In genomic region chr15:102797020-102797618, GRCm38 (mm10) we compare ENCODE assay signal across 16 mouse cellular contexts.
A peak's percentile ranks its signal among the peaks of the same experiment; 100 is the strongest.
DNase-seq lines count a peak whose midpoint lies in the region; ATAC-seq and TF ChIP-seq lines count a peak whose summit lies in the region.
"Had no signal": no experiment of that assay in that cellular context is flagged by ENCODE, and none has a peak within 500 bp of the region (broad histone marks: within the 10 kb centered on the region; RNA-seq: fewer than 3 reads in every experiment).

No protein-coding gene starts in this region.

- no peaks in the 10 kb centered on the region for H3K36me3 ChIP-seq in hindbrain, embryonic 15.5 days
- no peaks in the 10 kb centered on the region for H3K36me3 ChIP-seq in hindbrain, embryonic 10.5 days
- H3K36me3 ChIP-seq: embryonic facial prominence, embryonic 15.5 days; heart, embryonic 12.5 days; intestine, embryonic 15.5 days; limb, embryonic 13.5 days had no signal

- H3K9me3 ChIP-seq in hindbrain, embryonic 15.5 days, result no peaks in the 10 kb centered on the region
- H3K9me3 ChIP-seq in hindbrain, embryonic 10.5 days, result no peaks in the 10 kb centered on the region
- H3K9me3 ChIP-seq: embryonic facial prominence, embryonic 15.5 days; heart, embryonic 12.5 days; intestine, embryonic 15.5 days; limb, embryonic 13.5 days had no signal

- peak overlapping the region; percentile 75 for H3K27ac ChIP-seq in hindbrain, embryonic 15.5 days (replicated peaks)
- H3K27ac ChIP-seq in hindbrain, embryonic 10.5 days, result no peak overlapping the region
- H3K27ac ChIP-seq in cortical plate, adult 2 months (ENCODE audit: insufficient read depth, low read length), result peak overlapping the region; percentile 74
- H3K27ac ChIP-seq: embryonic facial prominence, embryonic 15.5 days; intestine, embryonic 15.5 days; limb, embryonic 13.5 days had no signal

- no peak overlapping the region for H3K9ac ChIP-seq in hindbrain, embryonic 15.5 days
- H3K9ac ChIP-seq: embryonic facial prominence, embryonic 15.5 days; heart, embryonic 12.5 days; intestine, embryonic 15.5 days; limb, embryonic 13.5 days; lung, embryonic 14.5 days had no signal

- TF ChIP-seq CTCF in cortical plate, adult 2 months (IDR thresholded peaks at IDR 0.05; ENCODE audit: extremely low read depth, insufficient read depth, low read length), result no peak

- H3K4me2 ChIP-seq in hindbrain, embryonic 15.5 days, result peak overlapping the region; percentile 27
- H3K4me2 ChIP-seq: embryonic facial prominence, embryonic 15.5 days; heart, embryonic 12.5 days; intestine, embryonic 15.5 days; limb, embryonic 13.5 days; lung, embryonic 14.5 days had no signal

- no peak overlapping the region for H3K4me3 ChIP-seq in hindbrain, embryonic 15.5 days
- H3K4me3 ChIP-seq in hindbrain, embryonic 10.5 days, result no peak overlapping the region
- H3K4me3 ChIP-seq in cortical plate, adult 2 months (ENCODE audit: insufficient read depth, low read length), result peak overlapping the region; percentile 41
- H3K4me3 ChIP-seq: embryonic facial prominence, embryonic 15.5 days; heart, embryonic 12.5 days; intestine, embryonic 15.5 days; limb, embryonic 13.5 days had no signal

- H3K27me3 ChIP-seq in hindbrain, embryonic 15.5 days, result no peaks in the 10 kb centered on the region
- peaks cover 14% of the 10 kb centered on the region; the same call in 1 of the 2 replicates for H3K27me3 ChIP-seq in hindbrain, embryonic 10.5 days (ENCODE audit: insufficient read depth, poor library complexity, severe bottlenecking)
- H3K27me3 ChIP-seq: intestine, embryonic 15.5 days; limb, embryonic 13.5 days had no signal

- H3K4me1 ChIP-seq in hindbrain, embryonic 15.5 days (replicated peaks), result peaks cover 21% of the 10 kb centered on the region
- H3K4me1 ChIP-seq in hindbrain, embryonic 10.5 days (replicated peaks), result no peaks in the 10 kb centered on the region
- peaks cover 7% of the 10 kb centered on the region for H3K4me1 ChIP-seq in cortical plate, adult 2 months (ENCODE audit: control insufficient read depth, insufficient read depth, low read length)
- H3K4me1 ChIP-seq: embryonic facial prominence, embryonic 15.5 days; heart, embryonic 12.5 days; intestine, embryonic 15.5 days; limb, embryonic 13.5 days had no signal

- TF ChIP-seq POLR2A in cortical plate, adult 2 months (IDR thresholded peaks at IDR 0.05; ENCODE audit: extremely low read depth, insufficient read depth, low read length), result 0 out of 2 replicates have a peak, but pooled peaks have one; percentile 46

- ATAC-seq in hindbrain, embryonic 15.5 days (ENCODE audit: low FRiP score, low read depth), result peak; percentile 77
- ATAC-seq: intestine, embryonic 15.5 days had no signal

- DNase-seq in hindbrain, embryonic 10.5 days (ENCODE audit: low spot score), result no peak
- peak; percentile 45 to 72 for DNase-seq in left cerebral cortex, postnatal 10 days (ENCODE audit: extremely low spot score in 1 of 2, low spot score in 2 of 2)
- peak; percentile 74 to 83 for DNase-seq in right cerebral cortex, postnatal 10 days (ENCODE audit: low spot score in 2 of 2)
- no peak for DNase-seq in lung, postnatal 36 days
- no peak for DNase-seq in heart, postnatal 36 days
- DNase-seq in cerebellum, adult 11 months, result no peak
- DNase-seq: gastrocnemius, postnatal 10 days; kidney, postnatal 4 days; lung, embryonic 14.5 days; thymus, postnatal 36 days had no signal

- 43% methylated on average over 5 of the region's 5 CpGs for WGBS in hindbrain, embryonic 15.5 days
- 67% methylated on average over 5 of the region's 5 CpGs for WGBS in hindbrain, embryonic 10.5 days

- intact Hi-C loops in left cerebral cortex, postnatal 10 days (cut with DNase I), result no loop called here
- intact Hi-C loops in heart, postnatal 36 days (cut with DNase I), result no loop called here

Comparison
In these comparisons a context has a peak if more than half of its experiments do, and no peak if none do; other contexts are left out.
1. DNase-seq: peak in left cerebral cortex, postnatal 10 days (2 of 2) and right cerebral cortex, postnatal 10 days (2 of 2); none in hindbrain, embryonic 10.5 days (single experiment), lung, postnatal 36 days (single experiment), heart, postnatal 36 days (0 of 2) and cerebellum, adult 11 months (single experiment).